Mouse (Mus musculus) lung, adult 2 months (tissue): ENCODE data around the gene Nfix.

Source experiments
- CTCF ChIP-seq: fragments of 200-500 bp; IDR thresholded peaks from 2 replicates; pipeline ENCODE4 v1.5.1; 2011; ENCODE audit warnings: mild to moderate bottlenecking, low read length, control low read depth; ENCODE audit not compliant: insufficient read depth
- POLR2A ChIP-seq: fragments of 200-500 bp; IDR thresholded peaks from 2 replicates; pipeline ENCODE4 v1.6.1; 2011; ENCODE audit warnings: low read depth, mild to moderate bottlenecking, control low read depth, low read length, borderline replicate concordance; ENCODE audit errors: extremely low read depth

DNA sequence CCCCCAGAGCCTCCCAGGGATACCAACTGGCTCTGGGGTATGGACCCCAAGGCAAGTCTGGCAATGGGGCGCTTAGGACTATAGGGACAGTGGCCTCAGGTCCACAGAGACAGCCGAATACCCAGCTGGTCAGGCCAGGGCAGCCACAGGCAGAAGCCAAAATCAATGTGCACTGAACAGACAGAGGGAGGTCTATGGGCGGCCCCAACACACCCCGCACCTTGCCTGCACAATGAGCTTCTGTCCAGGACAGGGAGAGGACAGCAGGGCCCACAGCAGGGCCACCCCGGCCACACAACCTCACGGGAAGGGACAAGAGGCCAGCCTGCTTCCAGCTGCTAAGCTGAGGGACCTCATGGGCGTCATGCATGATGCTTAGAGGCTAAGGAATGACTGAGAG is 5.7 kb downstream of the Nfix start:
- no peak for TF ChIP-seq CTCF
- no peak for TF ChIP-seq POLR2A
